Mouse (Mus musculus): ENCODE results near the gene Acaa1b.

Acaa1b gene

DNA sequence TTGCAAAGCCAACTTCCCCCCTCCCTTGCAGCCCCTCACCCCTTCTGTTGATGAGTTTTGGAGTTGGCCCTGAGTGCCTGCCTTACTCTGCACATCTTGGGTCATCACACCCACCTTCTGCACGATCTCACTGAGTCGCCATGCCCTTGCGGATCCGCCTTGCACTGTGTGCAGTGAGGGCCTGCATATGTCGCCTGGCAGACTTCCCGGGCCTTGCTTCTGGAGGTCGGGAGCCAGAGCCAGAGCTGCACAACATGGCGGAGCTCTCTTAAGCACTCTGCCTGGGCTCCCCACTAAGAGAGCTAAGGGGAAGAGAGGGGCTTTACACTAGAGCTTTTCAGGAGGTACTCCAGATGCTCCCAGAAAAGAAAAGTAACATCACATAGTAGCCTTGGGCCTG, 12.2 kb downstream of the Acaa1b start:
- DNase-seq (ENCODE audit: low read depth) = no peak

GRCm38 (mm10) chr9:119143372-119143771, 13.5 kb downstream of the Acaa1b start:
- DNase-seq (ENCODE audit: low read depth) = no peak

DNA sequence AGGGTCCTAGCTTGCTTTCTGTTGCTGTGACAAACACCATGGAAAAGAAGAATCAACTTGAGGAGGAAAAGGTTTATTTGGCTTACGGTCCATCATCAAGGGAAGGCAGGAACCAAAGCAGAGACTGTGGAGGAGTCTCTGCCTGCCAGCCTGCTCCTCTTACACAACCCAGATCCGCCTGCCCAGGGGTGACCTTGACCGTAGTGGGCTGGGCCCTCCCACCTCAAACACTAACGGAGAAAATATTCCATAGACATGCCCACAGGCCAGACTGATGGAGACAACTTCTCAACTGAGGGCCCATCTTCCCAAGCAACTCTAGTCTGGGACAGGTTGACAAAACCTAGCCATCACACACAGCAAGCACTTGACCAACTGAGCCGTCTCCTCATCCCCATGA, 14.8 kb downstream of the Acaa1b start:
- no peak for DNase-seq (ENCODE audit: low read depth)

- no peak for DNase-seq (ENCODE audit: low read depth)
Measured at GRCm38 (mm10) chr9:119138836-119139235, 18.1 kb downstream of the Acaa1b start.

GRCm38 (mm10) chr9:119130692-119131091, 26.2 kb downstream of the Acaa1b start:
- DNase-seq (ENCODE audit: low read depth) = no peak

DNA sequence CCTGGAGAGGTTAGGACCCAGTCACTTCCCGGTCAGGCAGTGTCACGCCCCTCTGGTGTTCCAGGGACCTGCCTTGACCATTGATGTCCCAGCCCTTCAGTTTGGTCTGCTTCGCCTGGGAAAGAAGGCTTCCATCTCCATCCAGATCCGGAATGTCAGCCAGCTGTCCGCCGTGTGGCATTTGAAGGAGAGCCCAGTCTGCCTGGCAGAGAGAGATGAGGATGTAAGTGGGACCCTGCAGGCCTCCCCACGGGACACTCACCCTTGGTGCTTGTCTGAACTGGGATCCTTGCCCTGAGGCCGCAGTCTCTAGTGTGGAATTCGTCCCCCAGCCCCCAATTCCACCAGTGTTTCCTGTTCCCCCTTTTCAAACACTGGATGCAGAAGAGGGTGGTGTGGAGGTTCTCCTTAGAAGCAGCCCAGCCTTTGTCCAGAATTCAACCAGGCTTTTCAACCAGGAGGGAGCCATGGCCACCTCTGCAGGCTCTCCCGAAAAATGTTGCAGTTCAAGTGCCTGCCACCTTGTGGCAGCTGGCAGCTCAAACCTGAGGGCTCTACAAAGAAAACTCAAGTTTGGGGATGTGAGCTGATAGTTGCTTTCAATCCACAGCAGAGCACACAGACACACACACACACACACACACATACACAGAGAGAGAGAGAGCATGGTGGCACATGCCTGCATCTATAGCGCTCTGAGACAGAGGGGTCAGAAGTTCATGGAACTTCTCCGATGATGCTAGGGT, 28.3 kb downstream of the Acaa1b start:
- DNase-seq (ENCODE audit: low read depth) = no peak

DNA sequence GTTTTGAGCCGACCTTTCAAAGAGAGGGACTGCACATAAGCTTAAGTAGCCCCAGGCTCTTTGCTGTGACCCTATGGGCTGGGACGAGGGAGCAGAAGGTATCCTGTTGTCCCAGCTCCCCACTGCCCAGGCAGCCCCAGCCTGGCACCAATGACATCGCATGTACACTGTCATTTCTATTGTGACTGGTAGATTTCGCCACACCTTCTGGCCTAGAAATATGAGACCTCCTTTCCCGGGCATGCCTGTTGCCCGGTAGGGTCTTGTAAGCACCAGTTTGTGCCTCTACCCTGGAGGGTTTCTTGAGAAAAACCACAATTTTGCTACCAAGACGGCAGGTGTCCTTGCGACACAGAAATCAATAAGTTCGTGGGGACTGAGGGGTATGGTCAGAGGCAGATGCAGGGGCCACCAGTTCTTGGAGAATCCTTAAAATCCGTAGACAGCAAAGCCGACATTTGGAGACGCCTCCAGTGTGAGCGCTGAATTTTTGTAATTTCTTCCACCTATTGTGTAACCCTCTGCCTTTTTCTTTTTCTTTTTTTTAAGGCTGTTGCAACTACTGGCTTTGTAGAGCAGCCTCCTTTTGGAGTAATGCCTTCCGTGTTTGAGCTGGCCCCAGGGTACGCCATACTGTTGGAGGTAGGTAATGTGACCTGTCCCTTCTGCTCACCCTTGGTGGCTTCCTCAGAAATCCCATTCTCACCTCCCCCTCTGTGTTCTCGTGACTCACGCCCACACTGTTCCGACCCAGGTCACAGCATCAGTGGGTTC, 34.1 kb downstream of the Acaa1b start:
- no peak for DNase-seq (ENCODE audit: low read depth)

DNA sequence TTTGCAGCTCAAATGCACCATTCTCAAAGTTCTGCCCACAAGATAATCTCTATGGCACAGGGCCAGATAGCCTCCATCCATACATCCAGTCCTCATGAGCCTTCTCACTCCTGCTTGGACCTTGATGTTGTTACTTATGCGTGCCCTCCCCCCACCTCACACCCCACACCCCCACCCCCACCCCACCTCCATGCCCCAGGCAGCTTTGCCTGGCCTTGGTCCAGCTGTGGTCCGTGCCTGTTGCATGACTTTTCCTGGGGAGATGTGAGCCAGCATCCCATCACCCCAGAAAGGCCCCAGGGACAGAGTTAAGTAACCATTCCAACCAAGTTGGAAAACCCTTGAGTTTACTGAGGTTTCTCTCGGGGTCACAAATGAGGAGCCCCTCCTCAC, 36.7 kb downstream of the Acaa1b start:
- no peak for DNase-seq (ENCODE audit: low read depth)

- DNase-seq (ENCODE audit: low read depth) = no peak
Measured at GRCm38 (mm10) chr9:119119409-119120167, 37.3 kb downstream of the Acaa1b start.

DNA sequence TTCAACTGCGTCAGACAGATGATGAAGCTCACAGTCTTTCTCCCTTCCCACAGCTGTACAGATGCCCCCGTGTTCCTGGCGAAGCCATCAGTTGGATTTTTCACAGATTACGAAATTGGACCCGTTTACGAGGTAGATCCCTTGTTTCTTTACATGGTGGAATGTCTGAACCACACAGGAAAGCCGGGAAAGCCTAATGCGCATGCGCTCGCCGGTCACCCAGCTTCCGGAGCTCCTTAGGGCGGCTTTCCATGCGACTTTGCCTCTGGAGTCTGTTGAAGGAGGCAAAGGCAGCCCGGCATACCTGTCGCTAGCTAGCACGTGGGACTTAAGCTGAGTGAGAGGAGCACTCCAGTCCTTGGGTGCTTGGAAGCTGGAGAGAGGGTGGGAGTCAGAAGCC, 42.0 kb downstream of the Acaa1b start:
- no peak for DNase-seq (ENCODE audit: low read depth)

DNA sequence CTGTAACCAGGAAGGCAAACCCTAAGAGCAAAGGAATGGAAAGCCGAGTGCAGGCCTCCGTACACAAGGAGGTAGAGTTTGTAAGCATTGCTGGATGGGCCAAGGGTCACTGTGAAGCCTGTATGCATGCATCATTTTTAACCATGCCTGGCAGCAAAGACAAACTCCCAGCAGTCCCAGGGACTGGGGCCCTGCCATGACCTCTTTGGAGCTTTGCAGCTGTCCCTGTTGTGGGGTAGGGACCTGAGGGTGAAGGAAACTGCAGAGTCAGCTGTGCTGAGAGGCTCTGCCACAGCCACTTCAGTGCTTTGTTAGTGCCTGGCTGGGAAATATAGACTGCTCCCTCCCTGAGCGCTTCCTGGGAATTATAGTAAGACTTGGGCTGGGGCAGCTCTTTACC, 46.3 kb downstream of the Acaa1b start:
- DNase-seq (ENCODE audit: low read depth) = no peak

DNA sequence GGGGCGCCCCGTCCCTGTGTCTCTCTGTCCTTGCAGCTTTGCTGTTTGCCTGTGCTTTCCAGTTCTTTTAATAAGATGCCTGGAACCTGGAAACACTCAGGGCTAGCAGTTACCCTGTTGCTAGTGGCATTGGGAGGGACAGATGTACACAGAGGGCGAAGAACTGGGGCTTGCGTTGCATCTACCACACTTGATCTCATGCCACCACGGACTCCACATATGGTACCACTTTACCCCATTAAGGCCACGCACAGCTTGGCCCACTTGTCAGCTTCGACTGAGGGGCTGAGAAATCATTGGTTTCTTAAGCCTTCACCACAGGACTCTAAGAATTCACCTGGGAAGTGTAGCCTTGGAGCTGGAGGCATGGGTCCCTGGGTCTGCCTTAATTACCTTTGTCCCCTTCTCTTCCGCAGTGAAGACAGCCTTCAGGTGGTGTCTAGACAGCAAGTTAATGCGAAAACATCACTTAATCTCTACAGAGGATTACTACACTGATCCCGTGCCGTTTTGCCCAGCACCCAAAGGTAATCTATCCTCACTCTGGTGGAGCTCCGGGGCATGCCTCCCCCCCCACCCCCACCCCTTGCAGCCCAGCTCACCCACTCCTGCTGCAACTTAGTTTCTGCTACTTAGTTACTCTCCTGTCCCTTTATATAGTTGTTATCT, 47.1 kb downstream of the Acaa1b start:
- no peak for DNase-seq (ENCODE audit: low read depth)

DNA sequence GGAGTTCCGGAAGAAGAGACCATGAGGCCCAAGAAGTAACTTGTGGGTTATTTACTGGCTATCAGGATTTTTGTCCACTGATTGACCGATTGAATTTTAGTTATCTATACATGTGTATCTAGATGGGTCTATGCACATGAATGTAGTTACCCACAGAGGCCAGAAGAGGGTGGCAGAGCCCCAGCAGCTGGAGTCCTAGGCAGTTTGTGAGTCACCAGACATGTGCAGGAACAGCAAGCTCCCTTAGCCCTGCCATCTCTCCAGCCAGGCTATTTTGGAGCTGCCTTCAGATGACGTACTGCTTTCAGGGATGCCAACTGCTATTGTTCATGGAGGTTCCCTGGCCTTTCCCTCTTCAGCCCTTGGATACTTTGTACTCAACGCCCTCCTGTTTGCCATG, 49.3 kb downstream of the Acaa1b start:
- peak; percentile 55 for DNase-seq (ENCODE audit: low read depth)

GRCm38 (mm10) chr9:119102783-119103113, 54.1 kb downstream of the Acaa1b start:
- no peak for DNase-seq (ENCODE audit: low read depth)

DNA sequence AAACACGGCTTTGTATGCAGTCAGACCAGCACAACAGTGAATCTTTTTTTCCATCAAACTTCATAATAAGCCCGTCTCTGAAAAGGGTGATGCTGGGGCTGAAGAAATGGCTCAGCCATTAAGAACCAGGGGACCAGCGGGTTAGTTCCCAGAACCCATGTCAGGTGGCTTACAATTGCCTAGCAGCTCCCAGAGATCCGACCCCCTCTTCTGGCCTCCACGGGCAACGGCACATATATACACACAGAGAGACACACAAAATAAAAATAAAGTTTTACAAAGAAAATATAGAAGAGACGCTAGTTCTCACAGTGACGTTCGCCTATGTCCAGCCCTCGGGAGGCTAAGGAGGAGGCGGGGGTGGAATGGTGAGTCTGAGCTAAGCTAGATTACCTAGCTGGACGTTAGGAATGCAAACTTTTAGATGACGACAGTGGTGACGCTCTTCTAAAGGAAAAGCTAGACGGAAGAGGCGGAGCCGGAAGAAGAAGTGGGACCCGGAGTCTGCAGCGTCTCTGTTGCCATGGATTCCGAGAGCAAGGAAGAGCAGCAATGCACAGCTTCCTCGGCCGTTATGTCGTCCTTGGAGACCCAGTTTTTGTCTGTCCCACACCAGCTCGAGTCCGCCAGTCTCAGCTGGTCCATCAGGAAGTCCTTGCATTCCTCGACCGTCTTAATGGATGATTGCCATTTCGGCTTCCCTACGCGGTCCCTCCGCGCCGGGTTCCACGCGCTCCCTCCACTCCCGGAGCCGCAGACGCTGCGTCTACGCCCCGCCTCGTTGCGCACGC, 54.7 kb downstream of the Acaa1b start, which contains the start of gene Dlec1:
Gene Dlec1, plus strand, starts transcription at position 487 of the 791 bp plus-strand sequence.
- peak; percentile 95 for DNase-seq (ENCODE audit: low read depth)

GRCm38 (mm10) chr9:119100177-119100898, 56.6 kb downstream of the Acaa1b start:
- peak; percentile 67 for DNase-seq (ENCODE audit: low read depth)

All from induced T-regulatory cell, adult 2 months (primary cell).